Mouse (Mus musculus): ENCODE data around the gene Ifngr1.
A peak's percentile ranks its signal among the peaks of the same experiment; 100 is the strongest.

Ifngr1 gene

GRCm38 (mm10) chr10:19591641-19592441 is at the start of gene Ifngr1:
Gene Ifngr1, plus strand, starts transcription at chr10:19591949.
- peak; percentile 65; the same call in 1 of the 2 replicates for TF ChIP-seq GATA4 (IDR thresholded peaks at IDR 0.05; ENCODE audit: insufficient replicate concordance, low read length)

DNA sequence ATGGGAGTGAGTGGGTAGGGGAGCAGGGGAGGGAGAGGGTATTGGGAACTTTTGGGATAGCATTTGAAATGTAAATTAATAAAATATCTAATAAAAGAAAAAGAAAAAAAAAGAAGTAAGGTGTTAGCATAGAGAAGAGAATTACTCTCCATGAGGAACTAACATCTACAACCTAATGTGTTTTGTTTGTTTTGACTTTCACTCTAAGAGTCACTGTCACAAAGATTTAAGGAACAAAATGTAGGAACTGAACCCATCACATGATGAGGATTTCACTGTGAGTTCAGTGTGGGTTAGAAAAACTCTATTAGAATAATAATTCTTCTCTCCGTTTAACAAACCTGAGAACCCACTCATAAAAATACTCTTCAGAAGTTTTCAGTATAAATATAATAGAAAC is 44.9 kb upstream of the Ifngr1 start:
- TF ChIP-seq GATA4 (IDR thresholded peaks at IDR 0.05; ENCODE audit: insufficient replicate concordance, low read length) = no peak

- no peak for TF ChIP-seq GATA4 (IDR thresholded peaks at IDR 0.05; ENCODE audit: insufficient replicate concordance, low read length)
These were observed 43.7 kb upstream of the Ifngr1 start for GRCm38 (mm10) chr10:19548016-19548415.

DNA sequence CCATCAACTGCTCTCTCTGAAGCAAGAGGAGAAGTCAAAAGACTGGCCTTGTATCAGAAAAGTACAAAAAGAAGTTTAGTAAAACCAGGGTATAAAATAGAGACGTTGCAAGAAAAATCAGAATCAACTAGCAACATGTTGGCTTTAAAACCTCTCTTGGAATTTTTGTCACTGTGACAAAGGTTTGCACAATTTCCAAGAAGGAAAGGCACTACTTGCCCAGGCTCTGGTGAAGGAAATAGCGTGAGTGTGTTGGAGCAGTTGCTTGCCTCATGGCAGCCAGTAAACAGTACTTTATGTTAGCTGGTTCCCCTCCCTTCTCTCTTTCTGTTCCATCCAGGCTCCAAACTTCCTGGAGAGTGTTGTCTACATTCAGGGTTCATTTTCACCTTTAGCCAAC is 43.3 kb upstream of the Ifngr1 start:
- TF ChIP-seq GATA4 (IDR thresholded peaks at IDR 0.05; ENCODE audit: insufficient replicate concordance, low read length) = no peak

DNA sequence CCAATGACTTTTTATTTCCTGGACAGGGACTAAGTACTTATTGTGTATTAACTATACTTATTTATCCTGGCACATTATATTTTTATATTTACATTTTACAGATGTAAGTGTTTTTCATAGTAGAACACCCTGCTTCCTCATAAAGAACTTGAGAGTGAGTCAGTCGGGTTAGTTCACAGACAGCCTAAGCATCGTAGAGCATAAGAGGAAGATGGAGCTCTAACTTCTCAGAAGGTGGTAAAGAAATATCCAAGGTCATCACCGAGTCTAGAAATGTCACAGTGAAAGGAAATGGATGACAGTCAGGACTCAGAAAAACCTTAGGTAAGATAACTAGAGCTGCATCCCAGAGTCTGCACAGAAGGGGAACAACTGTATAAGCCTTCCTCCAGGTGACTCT is 40.2 kb upstream of the Ifngr1 start:
- TF ChIP-seq GATA4 (IDR thresholded peaks at IDR 0.05; ENCODE audit: insufficient replicate concordance, low read length) = no peak

GRCm38 (mm10) chr10:19553857-19554256 is 37.9 kb upstream of the Ifngr1 start:
- TF ChIP-seq GATA4 (IDR thresholded peaks at IDR 0.05; ENCODE audit: insufficient replicate concordance, low read length) = no peak

- no peak for TF ChIP-seq GATA4 (IDR thresholded peaks at IDR 0.05; ENCODE audit: insufficient replicate concordance, low read length)
These were observed 34.1 kb upstream of the Ifngr1 start for GRCm38 (mm10) chr10:19557696-19558095.

GRCm38 (mm10) chr10:19559565-19560165 is 32.1 kb upstream of the Ifngr1 start:
- no peak for TF ChIP-seq GATA4 (IDR thresholded peaks at IDR 0.05; ENCODE audit: insufficient replicate concordance, low read length)

DNA sequence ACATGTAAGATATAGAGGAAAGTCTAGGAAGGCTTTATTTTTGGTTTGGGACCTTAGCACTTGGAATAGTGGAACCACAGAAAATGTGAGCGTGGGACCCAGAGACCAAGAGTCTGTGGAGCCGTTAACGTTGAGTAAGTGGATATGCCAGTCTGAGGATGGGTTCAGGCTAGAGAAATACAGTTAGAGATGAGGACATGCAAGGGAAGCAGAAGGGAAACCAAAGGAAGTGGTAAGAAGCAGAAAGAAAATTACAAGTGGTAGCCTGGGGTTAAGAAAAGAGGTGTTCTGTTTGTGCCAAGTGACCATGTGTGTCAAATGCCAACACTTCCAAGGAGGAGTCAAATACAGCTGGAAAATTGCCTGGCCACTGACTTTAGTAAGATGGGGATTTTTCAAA is 29.2 kb upstream of the Ifngr1 start:
- TF ChIP-seq GATA4 (IDR thresholded peaks at IDR 0.05; ENCODE audit: insufficient replicate concordance, low read length) = no peak

GRCm38 (mm10) chr10:19563443-19563861 is 28.3 kb upstream of the Ifngr1 start:
- no peak for TF ChIP-seq GATA4 (IDR thresholded peaks at IDR 0.05; ENCODE audit: insufficient replicate concordance, low read length)

DNA sequence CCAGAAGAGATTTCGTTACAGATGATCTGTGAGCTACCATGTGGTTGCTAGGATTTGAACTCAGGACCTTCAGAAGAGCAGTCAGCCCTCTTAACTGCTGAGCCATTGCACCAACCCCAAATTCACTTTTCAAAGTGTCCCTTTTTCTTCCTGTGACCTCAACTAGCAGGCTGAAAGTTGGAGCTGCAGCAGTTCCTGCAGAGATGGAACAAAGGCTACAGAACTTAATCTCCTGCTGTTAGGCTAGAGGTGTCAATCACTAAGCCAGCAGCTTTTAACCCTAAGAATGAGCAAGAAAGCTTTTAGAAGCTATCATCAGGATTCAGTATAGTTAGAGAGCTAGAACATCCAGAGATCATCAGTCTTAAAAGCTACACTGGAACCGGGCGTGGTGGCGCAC is 24.3 kb upstream of the Ifngr1 start:
- no peak for TF ChIP-seq GATA4 (IDR thresholded peaks at IDR 0.05; ENCODE audit: insufficient replicate concordance, low read length)

GRCm38 (mm10) chr10:19570288-19570687 is 21.5 kb upstream of the Ifngr1 start:
- no peak for TF ChIP-seq GATA4 (IDR thresholded peaks at IDR 0.05; ENCODE audit: insufficient replicate concordance, low read length)

- no peak for TF ChIP-seq GATA4 (IDR thresholded peaks at IDR 0.05; ENCODE audit: insufficient replicate concordance, low read length)
These were observed 21.0 kb upstream of the Ifngr1 start for GRCm38 (mm10) chr10:19570716-19571115.

DNA sequence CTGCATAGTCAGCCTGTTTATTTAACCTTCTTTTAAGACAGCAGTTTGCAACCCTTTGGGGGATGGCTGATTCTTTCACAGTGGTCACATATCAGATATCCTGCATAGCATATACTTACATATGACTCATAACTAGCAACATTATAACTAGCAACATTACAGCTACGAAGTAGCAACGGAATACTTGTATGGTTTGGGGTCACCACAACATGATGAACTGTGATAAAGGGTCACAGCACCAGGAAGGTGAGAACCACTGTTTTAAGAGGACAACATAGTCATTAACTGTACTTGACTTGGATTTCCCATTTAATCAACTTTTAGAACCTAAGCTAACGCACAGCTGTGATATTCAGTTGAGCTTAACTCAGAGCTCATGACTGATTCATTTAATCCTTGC is 14.2 kb upstream of the Ifngr1 start:
- TF ChIP-seq GATA4 (IDR thresholded peaks at IDR 0.05; ENCODE audit: insufficient replicate concordance, low read length) = no peak

GRCm38 (mm10) chr10:19578001-19578400 is 13.7 kb upstream of the Ifngr1 start:
- no peak for TF ChIP-seq GATA4 (IDR thresholded peaks at IDR 0.05; ENCODE audit: insufficient replicate concordance, low read length)

DNA sequence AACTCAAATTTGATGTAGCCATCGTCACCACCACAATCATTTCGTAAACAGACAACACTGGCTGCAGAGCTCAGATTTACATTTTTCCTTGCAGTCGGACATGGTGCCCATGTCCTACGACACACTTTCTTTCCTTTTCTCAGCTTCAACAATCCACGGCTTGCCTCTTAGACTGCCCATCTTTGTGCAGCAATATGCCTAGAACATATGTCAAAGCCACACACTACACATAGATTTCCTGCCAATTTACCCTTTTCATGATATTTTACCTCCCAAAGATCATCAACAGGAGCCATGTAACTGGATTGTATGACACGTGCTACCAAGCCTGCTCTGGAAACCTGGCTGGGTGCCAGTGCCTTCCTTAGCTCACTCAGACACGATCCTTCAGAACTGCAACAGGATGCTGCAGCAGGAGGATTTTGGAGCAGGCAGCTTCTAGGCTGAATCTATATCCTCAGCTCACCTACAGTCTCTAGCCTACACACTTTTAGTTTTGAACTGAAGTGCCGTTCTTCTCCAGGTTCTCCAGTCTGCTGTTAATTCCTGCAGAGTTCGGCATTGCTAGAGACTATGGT is 13.3 kb upstream of the Ifngr1 start:
- TF ChIP-seq GATA4 (IDR thresholded peaks at IDR 0.05; ENCODE audit: insufficient replicate concordance, low read length) = no peak

Data from liver, adult (tissue).